Mouse (Mus musculus) adrenal gland, postnatal 14 days (tissue): ENCODE results near the gene Mroh8. TPM values are rescaled to one million over a fixed set of nuclear protein-coding genes. Genes with fewer than 3 reads are reported as not detected.
"Not testable (repeated sequence)": the region's sequence is repeated elsewhere in the genome, so short reads cannot be mapped to it uniquely, and the experiment has no call there.

Source experiments
- DNase-seq: peaks from one replicate; pipeline ENCODE4 v3.0.0; 2021; ENCODE audit warnings: mixed read lengths
- total RNA-seq: library from RNA; stranded (reverse); gene quantifications from 2 replicates; pipeline ENCODE4 v1.2.3, GENCODE M21; 2021

Gene Mroh8
- total RNA-seq, 1 experiment from 2014 or later, result not detected

- not testable (repeated sequence) for DNase-seq
Observed at GRCm38 (mm10) chr2:157198405-157198804, 80.9 kb downstream of the Mroh8 start.

- no peak for DNase-seq
Observed at GRCm38 (mm10) chr2:157190651-157191050, 88.7 kb downstream of the Mroh8 start.

- DNase-seq, result no peak
Observed at GRCm38 (mm10) chr2:157187223-157187622, 92.1 kb downstream of the Mroh8 start.

- DNase-seq, result no peak
Observed at GRCm38 (mm10) chr2:157186504-157186903, 92.8 kb downstream of the Mroh8 start.

GRCm38 (mm10) chr2:157185022-157185660, 94.2 kb downstream of the Mroh8 start:
- DNase-seq, result no peak

GRCm38 (mm10) chr2:157178167-157178566, 101.2 kb downstream of the Mroh8 start:
- no peak for DNase-seq

GRCm38 (mm10) chr2:157176248-157176647, 103.1 kb downstream of the Mroh8 start:
- DNase-seq, result no peak

- DNase-seq, result no peak
Observed at GRCm38 (mm10) chr2:157174416-157174815, 104.9 kb downstream of the Mroh8 start.

- DNase-seq, result no peak
Observed at GRCm38 (mm10) chr2:157173555-157173954, 105.8 kb downstream of the Mroh8 start.

GRCm38 (mm10) chr2:157172984-157173383, 106.4 kb downstream of the Mroh8 start:
- DNase-seq, result no peak

- DNase-seq, result no peak
Observed at GRCm38 (mm10) chr2:157170626-157171025, 108.7 kb downstream of the Mroh8 start.

GRCm38 (mm10) chr2:157170166-157170565, 109.2 kb downstream of the Mroh8 start:
- no peak for DNase-seq

GRCm38 (mm10) chr2:157166371-157167080, 112.8 kb downstream of the Mroh8 start:
- no peak for DNase-seq

GRCm38 (mm10) chr2:157165312-157166224, 113.8 kb downstream of the Mroh8 start:
- DNase-seq, result not testable (repeated sequence)

GRCm38 (mm10) chr2:157164101-157164500, 115.2 kb downstream of the Mroh8 start:
- no peak for DNase-seq

Other genes starting within 250 kb of the Mroh8 start
- 31.9 and 33.5 TPM in 2 replicates for gene Soga1, start 200.3 kb downstream of the Mroh8 start, total RNA-seq
- gene Tldc2, start 192.5 kb downstream of the Mroh8 start, total RNA-seq, result not detected in 2 replicates
- gene Samhd1, start 144.3 kb downstream of the Mroh8 start, total RNA-seq, result 26.4 and 49.8 TPM in 2 replicates
- gene Rbl1, start 75.0 kb downstream of the Mroh8 start, total RNA-seq, result 11.2 and 11.9 TPM in 2 replicates
- gene Rpn2, start 532 bp downstream of the Mroh8 start, total RNA-seq, result 210 and 211 TPM in 2 replicates
- gene Ghrh, start 68.0 kb upstream of the Mroh8 start, total RNA-seq, result not detected in 2 replicates
- 29.4 and 35.4 TPM in 2 replicates for gene Manbal, start 88.0 kb upstream of the Mroh8 start, total RNA-seq
- 16.2 and 18.9 TPM in 2 replicates for gene Src, start 138.9 kb upstream of the Mroh8 start, total RNA-seq